Mouse (Mus musculus) heart, postnatal 0 days (tissue): ENCODE measurements around the gene Sgce. TPM values are rescaled to one million over a fixed set of nuclear protein-coding genes. Genes with fewer than 3 reads are reported as not detected.

Experiments used
- ATAC-seq: fragments of 200-750 bp; cut with Nextera tagmentation; 2 replicates; pipeline ENCODE4 v1.8.0; 2017; ENCODE audit warnings: low read depth, moderate number of reproducible peaks, moderate library complexity; ENCODE audit not compliant: insufficient read depth
- DNase-seq: peaks from one replicate; pipeline ENCODE4 v3.0.0-alpha.2; 2016; ENCODE audit warnings: low spot score
- H3K27ac ChIP-seq: fragments of 300-500 bp; sonication (generic); 2 replicates; pipeline ENCODE4 v1.5.1; 2014; ENCODE audit warnings: low read depth, mild to moderate bottlenecking
- H3K27me3 ChIP-seq: fragments of 300-500 bp; sonication (generic); 2 replicates; pipeline ENCODE4 v1.6.1; 2014; ENCODE audit warnings: low read length, mixed read lengths; ENCODE audit not compliant: control insufficient read depth, insufficient read depth
- H3K36me3 ChIP-seq: fragments of 300-500 bp; sonication (generic); replicated peaks from 2 replicates; pipeline ENCODE4 v1.6.1; 2014; ENCODE audit warnings: low read length, mixed read lengths; ENCODE audit not compliant: control insufficient read depth, insufficient read depth
- H3K4me1 ChIP-seq: fragments of 300-500 bp; sonication (generic); 2 replicates; pipeline ENCODE4 v1.6.1; 2014; ENCODE audit warnings: antibody characterized with exemption; ENCODE audit not compliant: control insufficient read depth, insufficient read depth
- H3K4me2 ChIP-seq: fragments of 300-500 bp; sonication (generic); 2 replicates; pipeline ENCODE4 v1.6.1; 2014; ENCODE audit warnings: low read depth, mild to moderate bottlenecking, low read length, moderate library complexity
- H3K4me3 ChIP-seq: fragments of 300-500 bp; sonication (generic); 2 replicates; pipeline ENCODE4 v1.5.1; 2014; ENCODE audit warnings: low read depth, low read length
- H3K9ac ChIP-seq: fragments of 300-500 bp; sonication (generic); replicated peaks from 2 replicates; pipeline ENCODE4 v1.6.1; 2014; ENCODE audit warnings: low read depth, low read length, mixed read lengths
- H3K9me3 ChIP-seq: fragments of 300-500 bp; sonication (generic); replicated peaks from 2 replicates; pipeline ENCODE4 v1.6.1; 2016; ENCODE audit warnings: low read length; ENCODE audit not compliant: control insufficient read depth
- CTCF ChIP-seq: IDR thresholded peaks from 2 replicates; pipeline ENCODE4 v1.5.1; 2016; ENCODE audit warnings: antibody characterized with exemption, control low read depth, low read depth
- EP300 ChIP-seq: IDR thresholded peaks from 2 replicates; pipeline ENCODE4 v1.6.1; 2016; ENCODE audit warnings: antibody characterized with exemption, low read depth
- WGBS: fragments of 180-500 bp; shearing (Covaris S2); extraction: QIAGEN DNeasy Blood & Tissue Kit; methylation state at CpG from one replicate; pipeline ENCODE4 v1.1.7; 2014; 5-methylcytosine and 5-hydroxymethylcytosine counted together
- polyA plus RNA-seq: library from polyadenylated mRNA; unstranded; fragments of >200 nt; fragmentation: Nextera tagmentation; extraction: Ambion mirVana; gene quantifications from 2 replicates; pipeline ENCODE4 v1.2.1, GENCODE M21; 2015
- total RNA-seq: library from RNA; depleted of rRNA; stranded (reverse); fragments of >200 nt; gene quantifications from 2 replicates; pipeline ENCODE4 v1.2.3, GENCODE M21; 2014; ENCODE audit warnings: low replicate concordance; rRNA removed

Gene Sgce
- total and polyA plus RNA-seq, 2 experiments from 2014 or later: 31.3 to 53.0 TPM

DNA sequence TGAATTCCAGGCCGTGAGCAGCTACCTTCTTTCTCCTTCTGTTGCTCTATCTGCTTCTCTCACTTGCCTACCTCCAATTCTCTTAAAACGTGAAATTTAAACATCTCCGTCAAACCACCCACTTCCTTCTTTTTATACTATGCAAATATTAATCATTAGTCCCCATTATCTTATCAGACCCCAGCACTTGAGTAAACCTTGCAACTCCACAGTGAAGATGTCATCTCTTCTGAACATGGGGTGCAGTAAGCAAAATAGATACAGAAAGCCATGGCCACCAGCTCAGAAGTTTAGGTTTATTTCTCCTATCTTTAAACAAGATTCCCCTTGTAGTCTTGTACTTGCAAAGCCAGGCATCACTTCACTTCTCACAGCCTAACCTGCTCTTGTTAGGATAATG lies 99.7 kb downstream of the Sgce start:
- Histone ChIP-seq H3K9me3 (no peaks in the 10 kb centered on the region), H3K4me2 (no peak overlapping the region), H3K27ac (no peak overlapping the region), H3K27me3 (no peaks in the 10 kb centered on the region), H3K36me3 (peaks cover 2% of the 10 kb centered on the region; the same call in 1 of the 2 replicates), H3K4me1 (no peaks in the 10 kb centered on the region), H3K4me3 (no peak overlapping the region), H3K9ac (no peak overlapping the region)
- TF ChIP-seq CTCF: no peak
- TF ChIP-seq EP300: no peak
- no peak for DNase-seq
- ATAC-seq: no peak
- WGBS: 61% methylated on average over 3 of the region's 3 CpGs

DNA sequence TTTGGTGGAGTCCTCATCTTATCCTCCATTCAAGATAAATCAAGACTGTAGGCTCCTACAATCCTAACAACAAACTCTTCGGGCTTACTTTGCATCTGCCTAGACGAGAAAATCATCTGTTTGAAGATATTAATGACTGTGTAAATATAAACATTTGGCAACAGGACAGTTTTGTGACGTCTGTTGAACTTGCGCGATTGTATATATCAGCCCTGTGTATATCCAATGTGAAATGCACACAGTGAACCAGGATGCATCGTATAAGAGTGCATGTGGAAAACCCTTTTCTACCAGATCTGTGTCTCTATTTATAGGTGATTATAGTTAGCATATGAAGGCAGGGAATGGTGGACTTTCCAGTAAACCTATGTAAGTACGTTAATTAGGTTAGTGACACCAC lies 104.9 kb downstream of the Sgce start:
- H3K4me3 ChIP-seq: no peak overlapping the region
- no peak overlapping the region for H3K27ac ChIP-seq
- H3K9me3 ChIP-seq: no peaks in the 10 kb centered on the region
- no peak overlapping the region for H3K4me2 ChIP-seq
- DNase-seq (no peak), ATAC-seq (no peak)
- peaks cover 30% of the 10 kb centered on the region for H3K36me3 ChIP-seq
- WGBS: 79% methylated on average over 7 of the region's 7 CpGs
- no peaks in the 10 kb centered on the region for H3K4me1 ChIP-seq
- no peaks in the 10 kb centered on the region for H3K27me3 ChIP-seq
- no peak for TF ChIP-seq EP300
- TF ChIP-seq CTCF: no peak
- no peak overlapping the region for H3K9ac ChIP-seq

DNA sequence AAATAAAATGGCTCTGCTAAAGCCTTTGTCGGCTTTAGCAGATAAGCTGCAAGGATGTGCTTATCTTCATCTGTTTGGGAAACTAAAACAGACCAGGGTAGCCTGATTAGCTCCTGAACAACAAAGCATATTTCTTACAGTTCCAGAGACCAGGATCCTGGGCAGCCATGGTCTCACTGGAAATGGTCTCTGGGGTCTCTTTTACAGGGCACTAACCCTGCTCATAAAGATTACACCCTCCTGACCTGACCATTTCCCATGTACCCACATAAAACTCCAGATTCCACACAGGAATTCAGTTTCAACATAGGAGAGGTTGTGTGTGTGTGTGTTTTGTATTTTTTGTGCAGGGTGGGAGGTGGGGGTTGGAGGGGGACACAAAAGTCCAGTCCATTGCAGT lies 112.2 kb downstream of the Sgce start:
- H3K9me3 ChIP-seq: no peaks in the 10 kb centered on the region
- no peaks in the 10 kb centered on the region for H3K27me3 ChIP-seq
- WGBS: 20% methylated on average over 1 of the region's 1 CpGs
- H3K4me1 ChIP-seq: no peaks in the 10 kb centered on the region
- peaks cover 39% of the 10 kb centered on the region for H3K36me3 ChIP-seq
- no peak overlapping the region for H3K27ac ChIP-seq
- ATAC-seq (no peak), DNase-seq (no peak)
- no peak overlapping the region for H3K4me3 ChIP-seq
- H3K9ac ChIP-seq: no peak overlapping the region
- no peak for TF ChIP-seq EP300
- TF ChIP-seq CTCF: no peak
- H3K4me2 ChIP-seq: no peak overlapping the region

DNA sequence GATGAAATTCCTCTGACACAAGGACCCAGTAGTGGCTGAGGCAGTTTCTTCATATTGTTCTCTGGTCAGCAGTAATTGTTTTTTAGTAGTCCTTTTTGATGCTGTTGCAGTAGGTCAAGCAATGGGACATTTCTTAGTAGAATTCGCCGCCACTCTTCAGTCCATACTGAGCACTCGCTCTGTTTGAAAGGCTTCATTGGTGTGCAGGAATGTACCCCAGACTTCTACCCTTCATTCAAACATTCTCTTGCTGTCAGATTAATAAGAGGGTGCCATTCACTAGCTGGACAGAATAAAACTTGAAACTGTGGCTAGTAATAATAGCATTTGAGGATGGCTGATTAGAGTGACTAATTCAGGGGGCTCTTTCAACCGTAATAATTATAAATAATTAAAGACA lies 113.8 kb downstream of the Sgce start:
- WGBS: 91% methylated on average over 4 of the region's 4 CpGs
- TF ChIP-seq EP300 (no peak), CTCF (no peak)
- Histone ChIP-seq H3K9ac (no peak overlapping the region), H3K36me3 (peaks cover 38% of the 10 kb centered on the region), H3K4me1 (no peaks in the 10 kb centered on the region), H3K9me3 (no peaks in the 10 kb centered on the region), H3K4me3 (no peak overlapping the region), H3K27ac (no peak overlapping the region), H3K4me2 (no peak overlapping the region), H3K27me3 (no peaks in the 10 kb centered on the region)
- DNase-seq (no peak), ATAC-seq (no peak)

DNA sequence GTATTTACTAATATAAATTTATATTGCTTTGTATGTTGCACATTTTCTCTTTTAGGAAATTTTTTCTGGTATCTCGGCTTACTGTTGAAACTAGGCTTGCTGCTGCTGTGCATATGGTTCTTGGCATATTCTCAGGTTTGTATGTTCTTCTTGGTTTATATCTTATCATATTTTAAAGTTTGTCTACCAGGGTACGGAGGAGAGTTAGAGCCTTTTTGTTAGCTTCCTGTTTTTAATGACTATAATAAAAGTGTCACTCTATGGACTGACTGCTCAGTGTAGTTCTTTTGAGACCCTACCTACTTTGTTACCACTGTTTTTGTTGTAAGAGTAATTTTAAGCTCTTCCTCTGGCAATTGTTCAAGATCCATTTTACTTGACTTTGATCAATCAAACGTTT lies 115.5 kb downstream of the Sgce start:
- peaks cover 25% of the 10 kb centered on the region; the same call in 1 of the 2 replicates for H3K36me3 ChIP-seq
- DNase-seq (no peak), ATAC-seq (no peak)
- H3K27ac ChIP-seq: no peak overlapping the region
- H3K4me3 ChIP-seq: no peak overlapping the region
- TF ChIP-seq EP300: no peak
- 70% methylated on average over 3 of the region's 3 CpGs for WGBS
- H3K9me3 ChIP-seq: no peaks in the 10 kb centered on the region
- H3K27me3 ChIP-seq: no peaks in the 10 kb centered on the region
- H3K4me1 ChIP-seq: no peaks in the 10 kb centered on the region
- no peak overlapping the region for H3K9ac ChIP-seq
- no peak overlapping the region for H3K4me2 ChIP-seq

Other genes starting within 250 kb of the Sgce start
- gene Col1a2, start 242.4 kb downstream of the Sgce start, total RNA-seq: 357 and 430 TPM in 2 replicates
- gene Col1a2, start 242.4 kb downstream of the Sgce start, polyA plus RNA-seq: 197 and 212 TPM in 2 replicates
- 44.6 and 47.5 TPM in 2 replicates for gene Casd1, start 146.4 kb downstream of the Sgce start, total RNA-seq
- gene Casd1, start 146.4 kb downstream of the Sgce start, polyA plus RNA-seq: 17.7 and 17.9 TPM in 2 replicates
- gene Peg10, start 99 bp upstream of the Sgce start, total RNA-seq: 6.5 and 9.3 TPM in 2 replicates
- 0.41 and 0.42 TPM in 2 replicates for gene Peg10, start 99 bp upstream of the Sgce start, polyA plus RNA-seq
- gene Ppp1r9a, start 155.7 kb upstream of the Sgce start, total RNA-seq: 11.3 and 11.6 TPM in 2 replicates
- gene Ppp1r9a, start 155.7 kb upstream of the Sgce start, polyA plus RNA-seq: 6.8 and 8.3 TPM in 2 replicates